Mouse (Mus musculus): ENCODE data around the gene Kcne1. TPM values are rescaled to one million over a fixed set of nuclear protein-coding genes. Genes with fewer than 3 reads are reported as not detected.

The Kcne1 gene
- total and polyA plus RNA-seq, 3 experiments, result 0.26 to 0.48 TPM; not detected in 1

DNA sequence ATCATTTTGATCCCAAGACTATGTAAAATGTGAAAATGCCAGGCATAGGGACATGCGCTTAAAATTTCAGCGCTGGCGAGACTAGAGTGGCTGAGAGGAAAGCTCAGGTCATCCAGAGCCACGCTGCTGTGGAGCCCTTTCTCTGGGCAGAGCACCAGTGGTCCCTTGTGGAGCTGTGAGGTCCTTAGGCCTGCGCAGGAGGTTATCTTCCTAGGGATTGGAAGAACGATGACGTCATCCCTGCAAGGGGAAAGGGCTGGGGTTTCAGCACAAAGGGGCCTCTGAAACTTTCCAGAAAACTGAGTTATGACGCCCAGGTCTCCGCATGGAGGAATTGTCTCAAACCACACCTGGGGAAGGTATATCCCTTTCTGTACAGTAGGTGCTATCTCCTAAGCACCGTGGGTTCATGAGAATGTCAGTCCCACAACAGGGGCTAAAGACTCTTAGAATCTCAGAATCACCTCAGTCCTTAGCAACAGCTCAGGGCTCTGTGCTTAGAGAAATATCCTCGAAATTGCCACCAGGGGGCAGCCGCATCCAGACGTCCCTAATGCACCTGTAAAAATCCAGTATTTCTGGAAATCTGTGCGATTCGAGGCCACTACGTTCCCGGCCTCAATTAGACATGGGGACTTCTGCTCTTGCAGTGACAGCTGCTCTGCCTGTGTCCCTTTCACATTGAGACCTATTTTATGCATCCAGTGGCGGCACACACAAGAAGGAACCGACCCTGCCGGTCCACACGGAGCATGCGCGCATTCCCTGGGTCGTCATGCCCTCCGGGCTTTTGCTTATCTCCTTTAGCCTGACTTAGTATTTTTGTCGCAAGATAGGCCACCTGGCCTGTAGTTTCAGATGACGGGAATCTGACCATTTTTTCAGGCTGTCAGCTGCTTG is 18.4 kb downstream of the Kcne1 start:
- peak; percentile 76 for DNase-seq (ENCODE audit: extremely low read depth)
- peak; percentile 49; the same call in 1 of the 2 replicates for TF ChIP-seq MEF2A (IDR thresholded peaks at IDR 0.05; ENCODE audit: borderline replicate concordance, low read depth, low read length)
- TF ChIP-seq UBTF (IDR thresholded peaks at IDR 0.05; ENCODE audit: low read depth, low read length), result no peak
- TF ChIP-seq BHLHE40 (IDR thresholded peaks at IDR 0.05; ENCODE audit: low read depth, low read length), result no peak
- peak; percentile 13; the same call in 1 of the 2 replicates for TF ChIP-seq MAX (IDR thresholded peaks at IDR 0.05; ENCODE audit: low read length)
- TF ChIP-seq HCFC1 (IDR thresholded peaks at IDR 0.05; ENCODE audit: low read depth, low read length), result 0 out of 2 replicates have a peak, but pooled peaks have one; percentile 21
- TF ChIP-seq SMC3 (IDR thresholded peaks at IDR 0.05; ENCODE audit: low read depth, low read length), result peak; percentile 99
- peak; percentile 76 for TF ChIP-seq NRF1 (IDR thresholded peaks at IDR 0.05; ENCODE audit: low read depth, low read length)
- peak; percentile 90 for TF ChIP-seq RAD21 (IDR thresholded peaks at IDR 0.05; ENCODE audit: low read depth, low read length)
- no peak for TF ChIP-seq TCF12 (IDR thresholded peaks at IDR 0.05; ENCODE audit: low read depth, low read length)
- no peak for TF ChIP-seq POLR2A (IDR thresholded peaks at IDR 0.05; ENCODE audit: low read depth, low read length)
- TF ChIP-seq CTCF (conservative IDR thresholded peaks at IDR 0.05 in 1 of 2, IDR thresholded peaks at IDR 0.05 in 1 of 2; ENCODE audit: low read depth in 2 of 2, low read length in 2 of 2), result peak; percentile 85 to 95
- TF ChIP-seq MAZ (IDR thresholded peaks at IDR 0.05; ENCODE audit: low read depth, low read length), result no peak
- TF ChIP-seq CHD1 (IDR thresholded peaks at IDR 0.05; ENCODE audit: low read depth, low read length), result no peak
- peak; percentile 27; the same call in 1 of the 2 replicates for TF ChIP-seq IRF4 (IDR thresholded peaks at IDR 0.05; ENCODE audit: low read depth, low read length)
- TF ChIP-seq EP300 (IDR thresholded peaks at IDR 0.05; ENCODE audit: low read length), result no peak
- no peak for TF ChIP-seq RCOR1 (conservative IDR thresholded peaks at IDR 0.05; ENCODE audit: low read depth, low read length)
- TF ChIP-seq NELFE (IDR thresholded peaks at IDR 0.05; ENCODE audit: low read depth, low read length), result no peak
- TF ChIP-seq ZC3H11A (IDR thresholded peaks at IDR 0.05; ENCODE audit: low read depth, low read length), result peak; percentile 88
- TF ChIP-seq ETS1 (conservative IDR thresholded peaks at IDR 0.05; ENCODE audit: low read depth, low read length), result no peak
- TF ChIP-seq SIN3A (IDR thresholded peaks at IDR 0.05; ENCODE audit: low read length), result 0 out of 2 replicates have a peak, but pooled peaks have one; percentile 44
- TF ChIP-seq MYC (IDR thresholded peaks at IDR 0.05; ENCODE audit: low read depth, low read length), result 0 out of 2 replicates have a peak, but pooled peaks have one; percentile 39
- no peak for TF ChIP-seq ELF1 (IDR thresholded peaks at IDR 0.05; ENCODE audit: low read depth, low read length)
- peak; percentile 17; the same call in 1 of the 2 replicates for TF ChIP-seq JUND (conservative IDR thresholded peaks at IDR 0.05; ENCODE audit: low read depth, low read length)
- TF ChIP-seq JUN (IDR thresholded peaks at IDR 0.05; ENCODE audit: insufficient read depth, low read depth, low read length), result peak; percentile 35; the same call in 1 of the 2 replicates
- TF ChIP-seq GABPA (IDR thresholded peaks at IDR 0.05; ENCODE audit: insufficient replicate concordance, low read depth, low read length), result no peak
- no peak for TF ChIP-seq TBP (conservative IDR thresholded peaks at IDR 0.05; ENCODE audit: low read depth, low read length)
- TF ChIP-seq KAT2A (IDR thresholded peaks at IDR 0.05; ENCODE audit: insufficient replicate concordance, low read length), result no peak
- no peak for TF ChIP-seq USF1 (IDR thresholded peaks at IDR 0.05; ENCODE audit: low read depth, low read length)
- TF ChIP-seq USF2 (conservative IDR thresholded peaks at IDR 0.05; ENCODE audit: low read depth, low read length), result no peak
- no peak for TF ChIP-seq PAX5 (IDR thresholded peaks at IDR 0.05; ENCODE audit: low read length)
- no peak for TF ChIP-seq MAFK (IDR thresholded peaks at IDR 0.05; ENCODE audit: insufficient replicate concordance, low read length)
- no peak for TF ChIP-seq CHD2 (IDR thresholded peaks at IDR 0.05; ENCODE audit: low read length)
- TF ChIP-seq ZNF384 (IDR thresholded peaks at IDR 0.05; ENCODE audit: low read depth, low read length), result no peak
- TF ChIP-seq ZKSCAN1 (IDR thresholded peaks at IDR 0.05; ENCODE audit: borderline replicate concordance, low read depth, low read length), result no peak
- TF ChIP-seq MXI1 (IDR thresholded peaks at IDR 0.05; ENCODE audit: low read depth, low read length), result no peak
- no peak for TF ChIP-seq POLR2AphosphoS2 (IDR thresholded peaks at IDR 0.05; ENCODE audit: low read depth, low read length)
- no peak for TF ChIP-seq ZMIZ1 (IDR thresholded peaks at IDR 0.05; ENCODE audit: low read depth, low read length)
- no peak for TF ChIP-seq E2F4 (IDR thresholded peaks at IDR 0.05; ENCODE audit: insufficient replicate concordance, low read depth, low read length)
- no peak overlapping the region for H3K9ac ChIP-seq (ENCODE audit: insufficient read depth, low read depth)
- H3K4me2 ChIP-seq (ENCODE audit: insufficient read depth, low read depth, poor library complexity, severe bottlenecking), result peak overlapping the region; percentile 62
- in situ Hi-C loops (cut with MboI; ENCODE audit: low pct_ligation_motif_present, low pct_unique_long_range_greater_than_20kb, low sequenced_read_pairs) (no loop called here), dilution Hi-C loops (cut with MboI; ENCODE audit: extremely low pct_ligation_motif_present, extremely low pct_unique_long_range_greater_than_20kb, low sequenced_read_pairs) (no loop called here)
- peak overlapping the region in 1 of 3 experiments; percentile 7 for H3K4me3 ChIP-seq (replicated peaks in 1 of 3; ENCODE audit: low read depth in 2 of 3, low read length in 2 of 3, poor library complexity in 1 of 3)
- peaks cover 7 to 8% of the 10 kb centered on the region in 2 experiments; a peak in 3 of 4 replicates for H3K4me1 ChIP-seq (ENCODE audit: control insufficient read depth in 1 of 2, insufficient read depth in 2 of 2)
- no peaks in the 10 kb centered on the region for H3K9me3 ChIP-seq (replicated peaks; ENCODE audit: low read length)
- H3K36me3 ChIP-seq (replicated peaks in 1 of 2; ENCODE audit: control insufficient read depth in 1 of 2, insufficient read depth in 1 of 2, low read length in 1 of 2), result no peaks in the 10 kb centered on the region
- H3K27me3 ChIP-seq (replicated peaks), result peaks cover 1% of the 10 kb centered on the region
- no peak overlapping the region for H3K27ac ChIP-seq (ENCODE audit: insufficient read depth, low read depth)
- no peaks in the 10 kb centered on the region for H3K79me2 ChIP-seq (replicated peaks; ENCODE audit: control insufficient read depth, extremely low read depth, insufficient read depth, poor library complexity, severe bottlenecking)
